Mouse (Mus musculus) kidney, postnatal 4 days (tissue): ENCODE data around the gene Nr1h2.

ENCODE experiments used
- DNase-seq, 2 experiments: peaks; one replicate each; pipeline ENCODE4 v3.0.0; 2021; ENCODE audit warnings: mixed read lengths in 2 of 2

Nr1h2 gene

DNA sequence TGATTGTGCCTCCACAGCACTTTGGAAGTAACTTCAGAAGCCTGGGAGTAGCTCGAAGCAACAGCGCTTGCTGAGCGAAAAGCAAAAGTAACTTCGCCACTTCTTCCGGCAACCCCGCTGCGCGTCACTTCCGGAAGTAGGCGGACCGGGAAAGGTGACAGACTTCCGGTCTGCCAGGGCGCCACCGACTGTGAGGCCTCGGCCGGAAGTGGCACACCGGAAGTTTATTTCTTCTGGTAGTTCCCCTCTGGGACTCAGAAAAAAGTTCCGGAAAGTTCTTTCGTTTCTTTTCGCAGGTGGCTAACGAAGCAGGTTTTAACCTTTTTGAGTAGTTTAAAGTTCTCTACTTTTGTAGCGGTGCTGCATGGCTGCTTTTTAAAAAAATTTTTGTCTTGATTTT, at the start of gene Nr1h2:
Nr1h2 (minus strand) TSS at position 126 of the 400 bp plus-strand sequence.
- peak; percentile 98 for DNase-seq

DNA sequence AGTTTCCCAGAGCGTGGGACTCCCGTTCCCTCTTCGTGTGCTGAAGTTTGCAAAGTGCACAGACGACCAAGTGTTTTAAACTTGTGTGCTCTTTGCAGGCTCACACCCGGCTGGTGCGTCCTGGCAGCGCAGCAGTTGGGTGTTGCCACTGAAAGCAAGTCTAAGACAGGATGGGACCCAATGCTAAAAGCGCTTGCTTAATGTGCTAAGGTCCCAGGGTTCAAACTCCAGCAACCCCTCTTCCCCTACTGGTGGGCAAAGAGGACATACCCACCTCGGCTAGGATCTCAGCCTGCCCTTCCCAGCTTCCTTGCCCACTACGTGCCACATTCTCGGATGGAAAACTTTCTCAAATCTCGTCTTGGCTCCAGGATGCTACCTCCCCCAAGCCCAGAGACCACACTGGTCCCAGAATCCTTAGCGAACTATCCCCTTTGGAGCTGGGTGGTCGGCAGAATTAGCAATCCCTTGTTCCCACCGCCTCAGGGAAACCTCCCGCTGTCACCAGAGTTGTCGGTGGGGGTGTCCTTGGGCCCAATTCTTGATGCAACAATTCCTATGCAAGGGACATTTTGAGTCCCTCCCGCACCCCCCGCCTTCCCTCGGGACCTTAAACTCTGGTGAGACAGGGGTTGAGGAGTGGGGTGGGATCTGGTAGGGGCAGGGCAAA, 49.6 kb upstream of the Nr1h2 start:
- no peak for DNase-seq

DNA sequence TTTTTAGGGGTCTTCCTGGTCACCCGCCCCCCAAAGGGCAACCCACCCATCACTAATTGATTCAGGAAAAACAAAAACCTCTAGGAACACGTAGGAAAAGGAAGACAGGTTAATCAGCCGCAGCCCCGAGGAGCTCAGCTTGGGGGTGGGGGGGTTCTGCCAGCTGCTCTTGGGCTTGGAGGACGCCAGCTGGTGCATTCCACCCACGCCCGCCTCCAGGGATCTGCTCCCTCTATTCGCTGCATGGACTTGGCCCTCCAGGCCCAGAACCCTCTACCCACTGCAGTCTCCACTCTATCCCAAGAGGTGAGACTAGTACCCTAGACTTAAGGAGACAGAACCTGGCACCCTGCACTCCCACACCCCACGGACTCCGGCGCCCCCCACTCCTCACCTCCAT, 48.7 kb upstream of the Nr1h2 start:
- DNase-seq = peak in 1 of 2 experiments; percentile 41

DNA sequence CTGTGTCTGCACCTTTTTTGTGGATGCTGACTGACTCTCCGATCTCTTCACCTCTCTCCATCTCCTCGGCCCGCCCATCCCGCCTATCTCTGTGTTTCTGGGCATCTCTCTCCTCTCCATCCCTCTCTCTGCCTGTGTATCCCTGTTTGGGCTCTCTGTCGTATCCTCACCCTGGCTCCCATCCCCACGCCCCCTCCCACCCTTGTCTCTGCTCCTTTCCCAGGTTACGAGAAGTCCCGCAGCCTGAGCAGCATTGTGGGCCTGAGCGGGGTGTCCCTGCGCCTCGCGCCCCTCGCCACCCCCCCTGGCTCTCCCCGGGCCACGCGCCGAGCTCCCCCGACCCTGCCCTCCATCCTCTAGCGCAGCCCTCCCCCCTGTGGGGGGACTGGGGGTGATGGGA, 47.9 kb upstream of the Nr1h2 start:
- DNase-seq = no peak

DNA sequence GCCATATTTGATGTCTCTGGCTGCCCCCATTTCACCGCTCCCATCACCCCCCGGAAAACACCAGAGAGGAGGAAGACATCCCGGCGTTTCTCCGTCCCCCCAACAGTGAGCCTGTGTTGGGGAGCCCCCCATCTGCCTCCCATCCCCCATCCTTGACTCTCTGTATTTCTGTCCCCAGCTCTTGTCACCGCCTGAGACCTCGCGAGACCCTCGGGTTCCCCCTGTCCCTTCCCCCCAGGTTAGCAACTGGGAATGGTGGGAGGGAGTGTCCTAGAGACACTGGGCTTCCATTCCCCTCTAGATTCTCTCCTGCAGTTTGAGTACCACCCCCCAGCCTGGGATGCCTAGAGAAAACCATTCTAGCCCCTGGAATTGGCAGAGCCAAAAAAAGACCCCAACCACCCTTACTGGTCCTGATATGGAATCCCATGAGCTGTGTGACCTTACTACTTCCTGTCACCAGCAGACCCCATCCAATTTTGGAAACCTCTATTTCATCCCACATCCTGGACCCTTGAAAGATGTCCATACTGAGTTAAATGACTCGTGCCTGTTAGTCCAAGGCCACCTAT, 47.0 kb upstream of the Nr1h2 start:
- no peak for DNase-seq

DNA sequence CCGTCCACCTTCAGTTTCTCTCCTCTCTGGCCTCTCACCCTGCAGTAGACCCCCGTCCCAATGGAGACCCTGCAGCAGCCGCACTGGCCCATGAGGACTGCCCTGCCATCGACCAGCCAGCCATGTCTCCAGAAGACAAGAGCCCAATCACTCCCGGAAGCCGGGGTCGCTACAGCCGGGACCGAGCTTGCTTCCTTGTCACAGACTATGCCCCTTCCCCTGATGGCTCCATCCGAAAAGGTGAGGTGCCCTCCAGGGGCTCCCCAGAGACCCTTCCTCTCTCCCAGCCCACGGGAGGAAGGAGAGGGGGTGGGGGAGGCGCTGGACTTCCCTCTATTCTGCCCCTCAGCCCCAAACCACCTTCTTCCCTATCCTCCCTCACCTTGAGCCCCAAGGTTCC, 44.6 kb upstream of the Nr1h2 start:
- DNase-seq = no peak

DNA sequence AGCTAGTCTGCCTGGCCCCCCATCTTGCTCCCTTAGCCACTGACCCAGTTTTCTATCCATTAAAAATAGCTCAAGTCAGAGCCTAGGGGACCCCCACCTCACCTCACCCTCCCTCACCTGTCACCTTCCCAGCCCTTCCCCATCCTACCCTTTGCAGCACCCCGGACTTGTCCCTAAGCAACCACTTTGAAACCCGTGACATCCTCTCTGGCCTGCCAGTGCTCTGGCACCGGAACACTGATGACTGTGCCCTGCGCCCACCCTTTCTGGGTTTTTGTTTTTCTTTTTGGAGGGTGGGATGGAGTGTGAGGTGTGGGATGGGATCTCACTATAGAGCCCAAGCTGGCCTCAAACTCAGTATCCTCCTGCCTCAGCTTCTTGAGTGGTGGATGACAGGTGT, 43.9 kb upstream of the Nr1h2 start:
- no peak for DNase-seq

DNA sequence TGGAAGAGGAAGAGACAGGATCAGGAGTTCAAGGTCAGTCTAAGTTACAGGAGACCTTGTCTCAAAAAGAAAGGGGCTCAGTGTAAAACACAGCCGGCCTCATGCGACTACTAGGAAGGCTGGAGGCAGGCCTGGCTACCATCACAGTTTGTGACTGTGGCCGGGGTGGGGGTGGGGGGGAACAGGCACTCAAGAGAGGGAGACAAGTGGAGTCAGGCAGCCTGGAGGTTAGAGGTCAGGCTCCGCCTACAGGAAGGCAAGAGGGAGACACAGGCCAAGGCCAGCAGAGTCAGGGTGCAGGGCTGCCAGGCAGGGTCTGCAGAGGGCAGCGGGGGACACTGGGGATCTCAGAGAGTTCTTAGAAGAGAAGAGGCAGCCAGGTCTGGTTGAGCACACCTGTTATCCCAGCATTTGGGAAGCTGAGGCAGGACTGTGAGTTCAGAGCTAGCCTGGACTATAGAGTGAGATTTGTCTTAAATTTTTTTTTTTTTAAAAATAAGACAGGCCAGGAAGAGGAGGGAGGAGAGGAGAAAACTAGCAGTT, 43.3 kb upstream of the Nr1h2 start:
- DNase-seq = no peak

DNA sequence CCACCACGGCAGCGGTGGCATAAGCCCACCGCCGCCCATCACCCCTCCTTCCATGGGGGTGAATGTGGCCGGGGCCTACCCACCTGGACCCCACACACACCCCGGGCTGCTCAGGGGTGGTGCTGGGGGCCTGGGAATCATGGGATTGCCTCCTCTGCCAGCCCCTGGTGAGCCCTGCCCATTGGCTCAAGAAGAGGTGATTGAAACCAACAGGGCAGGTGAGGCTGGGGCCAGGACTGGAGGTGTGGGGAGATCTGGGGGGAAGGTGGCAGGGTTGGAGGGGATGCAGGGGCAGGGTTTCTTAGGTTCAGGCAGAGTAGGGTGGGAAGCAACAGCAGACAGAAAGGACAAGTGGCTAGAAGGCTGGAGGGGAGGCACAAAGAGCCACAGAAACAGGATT, 42.3 kb upstream of the Nr1h2 start:
- no peak for DNase-seq

DNA sequence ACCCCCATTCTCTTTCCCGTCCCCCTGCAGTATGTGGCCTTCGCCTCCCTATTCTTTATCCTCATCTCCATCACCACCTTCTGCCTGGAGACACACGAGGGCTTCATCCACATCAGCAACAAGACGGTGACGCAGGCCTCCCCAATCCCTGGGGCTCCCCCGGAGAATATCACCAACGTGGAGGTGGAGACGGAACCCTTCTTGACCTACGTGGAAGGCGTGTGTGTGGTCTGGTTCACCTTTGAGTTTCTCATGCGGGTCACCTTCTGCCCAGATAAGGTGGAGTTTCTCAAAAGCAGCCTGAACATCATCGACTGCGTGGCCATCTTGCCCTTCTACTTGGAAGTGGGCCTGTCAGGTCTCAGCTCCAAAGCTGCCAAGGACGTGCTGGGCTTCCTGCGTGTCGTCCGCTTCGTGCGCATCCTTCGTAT, 41.4 kb upstream of the Nr1h2 start:
- DNase-seq = no peak

DNA sequence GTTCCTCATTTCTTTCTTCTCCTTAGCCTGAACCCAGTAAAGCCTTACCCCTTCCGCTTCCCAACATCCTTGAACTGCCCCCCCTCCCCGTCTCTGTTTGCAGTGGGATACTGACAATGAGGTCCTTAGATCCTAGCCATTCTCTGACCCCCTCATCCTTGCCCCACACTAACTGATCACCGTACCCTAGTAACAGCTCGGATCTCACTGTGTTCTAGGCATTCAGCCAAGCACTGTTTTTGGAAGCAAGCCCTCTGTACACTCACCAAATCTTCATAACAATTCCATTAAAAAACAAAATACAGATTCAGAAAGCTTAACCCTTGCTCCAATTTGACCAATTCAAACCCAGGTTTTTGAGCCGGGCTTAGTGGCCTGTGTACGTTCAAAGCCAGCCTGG, 40.5 kb upstream of the Nr1h2 start:
- DNase-seq = no peak

DNA sequence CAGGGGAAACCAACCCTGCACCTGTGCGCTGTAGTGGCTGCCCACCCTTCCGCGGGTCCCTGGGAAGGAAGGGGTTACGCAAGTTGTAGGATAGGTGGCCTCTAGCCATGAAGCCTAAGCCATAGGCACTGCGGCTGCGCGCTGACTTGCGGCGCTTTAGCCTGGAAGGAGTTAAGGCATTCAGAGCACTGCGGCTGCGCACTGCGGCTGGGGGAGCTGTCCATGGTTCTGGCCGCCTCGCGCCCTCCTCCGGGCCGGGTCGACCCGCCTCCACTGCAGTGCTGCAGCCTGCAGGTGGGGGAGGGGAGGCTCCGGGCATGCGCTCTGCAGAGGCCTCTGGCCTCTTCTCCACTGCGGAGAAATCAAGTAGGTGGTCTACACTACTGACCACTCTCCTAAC, 40.0 kb upstream of the Nr1h2 start:
- peak; percentile 94 for DNase-seq

DNA sequence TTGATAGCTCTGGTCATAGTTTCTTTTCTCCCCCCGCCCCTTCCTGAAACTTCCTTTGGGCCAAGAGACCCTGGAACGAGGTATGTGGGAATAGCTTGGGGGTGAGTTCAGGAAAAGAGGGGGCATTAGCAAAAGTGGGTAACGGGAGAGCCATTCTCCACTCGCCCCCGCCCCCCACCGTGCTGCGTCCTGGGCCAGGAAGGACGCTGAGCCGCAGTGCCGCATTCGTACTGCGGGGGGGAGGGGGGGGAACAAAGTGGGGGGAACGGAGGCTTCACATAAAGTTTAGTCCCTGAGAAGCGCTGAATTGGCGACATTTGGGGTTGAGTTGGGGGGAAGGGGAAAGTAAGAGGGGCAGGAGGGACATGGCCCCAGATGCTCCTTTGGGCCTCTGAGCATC, 39.3 kb upstream of the Nr1h2 start:
- no peak for DNase-seq

DNA sequence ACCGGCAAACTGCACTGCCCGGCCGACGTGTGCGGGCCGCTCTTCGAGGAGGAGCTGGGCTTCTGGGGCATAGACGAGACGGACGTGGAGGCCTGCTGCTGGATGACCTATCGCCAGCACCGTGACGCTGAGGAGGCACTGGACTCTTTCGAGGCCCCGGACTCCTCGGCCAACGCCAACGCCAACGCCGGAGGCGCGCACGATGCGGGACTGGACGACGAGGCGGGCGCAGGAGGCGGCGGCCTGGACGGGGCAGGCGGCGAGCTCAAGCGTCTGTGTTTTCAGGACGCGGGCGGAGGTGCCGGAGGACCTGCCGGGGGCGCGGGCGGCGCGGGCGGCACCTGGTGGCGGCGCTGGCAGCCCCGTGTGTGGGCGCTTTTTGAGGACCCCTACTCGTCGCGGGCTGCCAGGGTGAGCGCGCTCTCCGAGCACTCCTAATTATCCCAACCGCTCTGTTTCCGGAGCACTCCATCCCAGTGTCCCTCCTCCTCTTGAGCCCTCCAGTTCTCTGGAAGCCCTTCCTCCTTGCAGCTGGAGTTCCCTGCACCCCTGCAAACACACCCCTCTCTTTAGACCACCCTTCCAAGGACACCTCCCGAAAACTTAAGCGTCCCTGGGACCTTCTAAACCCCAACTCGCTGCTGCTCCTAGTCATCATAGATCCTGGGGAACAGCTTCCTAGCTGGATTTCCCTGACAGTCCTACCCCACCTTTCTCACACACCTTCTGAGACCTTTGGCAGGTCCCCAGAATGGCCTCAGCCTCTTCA, 37.8 kb upstream of the Nr1h2 start:
- DNase-seq = no peak

DNA sequence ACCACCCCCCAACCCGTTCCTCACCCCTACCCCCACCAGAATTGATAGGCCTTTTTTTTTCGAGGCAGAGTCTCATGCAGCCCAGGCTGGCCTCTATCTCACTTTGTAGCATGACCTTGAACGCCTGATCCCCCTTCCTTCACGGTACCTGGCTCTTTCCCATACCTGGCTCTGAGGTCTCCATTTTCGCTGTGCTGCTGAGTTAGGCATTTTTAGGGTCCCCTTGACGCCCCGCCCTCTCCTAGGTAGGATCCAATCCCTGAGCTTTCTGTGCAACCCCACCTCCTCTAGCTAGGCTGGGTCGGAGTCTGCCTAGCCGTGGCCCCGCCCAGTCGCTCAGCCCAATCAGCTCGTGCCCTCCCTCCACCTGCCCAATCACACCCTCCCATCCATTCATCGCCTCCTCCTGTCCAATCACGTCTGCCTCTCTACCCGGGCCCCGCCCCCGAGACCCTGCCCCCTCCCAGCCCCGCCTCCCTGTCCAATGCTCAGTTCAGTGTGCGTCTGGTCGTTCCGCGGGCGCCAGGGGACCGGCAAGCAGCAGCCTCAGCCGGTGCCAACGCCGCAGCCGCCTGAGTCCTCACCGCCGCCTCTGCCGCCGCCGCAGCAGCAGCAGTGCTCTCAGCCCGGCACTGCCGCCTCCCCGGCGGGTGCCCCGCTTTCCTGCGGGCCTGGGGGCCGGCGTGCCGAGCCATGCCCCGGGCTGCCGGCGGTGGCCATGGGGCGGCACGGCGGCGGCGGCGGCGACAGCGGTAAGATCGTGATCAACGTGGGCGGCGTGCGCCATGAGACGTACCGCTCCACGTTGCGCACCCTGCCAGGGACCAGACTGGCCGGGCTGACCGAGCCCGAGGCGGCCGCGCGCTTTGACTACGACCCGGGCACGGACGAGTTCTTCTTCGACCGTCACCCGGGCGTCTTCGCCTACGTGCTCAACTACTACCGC, 36.9 kb upstream of the Nr1h2 start, which contains the start of gene Kcnc3:
Kcnc3 (plus strand) TSS at position 263 of the 946 bp plus-strand sequence.
- DNase-seq = peak; percentile 88 to 95

DNA sequence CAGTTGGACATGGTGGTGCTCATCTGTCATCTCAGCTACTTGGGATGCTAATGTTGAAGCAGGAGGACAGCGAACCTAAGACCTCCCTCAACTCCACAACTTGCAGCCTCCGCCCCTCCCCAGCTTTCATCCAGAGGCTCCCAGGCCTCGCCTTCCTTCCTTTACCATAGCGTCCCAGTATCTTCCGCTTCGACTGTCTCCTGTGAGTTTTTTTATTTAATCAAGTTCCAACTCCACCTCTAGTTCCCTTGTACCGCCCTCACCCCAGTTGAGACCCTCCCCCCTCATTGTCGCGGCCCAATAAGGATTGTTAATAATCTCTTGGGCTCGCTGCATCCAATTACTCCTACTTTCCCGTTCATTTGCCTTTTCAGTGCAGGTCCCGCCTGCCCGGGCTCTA, 36.2 kb upstream of the Nr1h2 start:
- peak in 1 of 2 experiments; percentile 49 for DNase-seq

DNA sequence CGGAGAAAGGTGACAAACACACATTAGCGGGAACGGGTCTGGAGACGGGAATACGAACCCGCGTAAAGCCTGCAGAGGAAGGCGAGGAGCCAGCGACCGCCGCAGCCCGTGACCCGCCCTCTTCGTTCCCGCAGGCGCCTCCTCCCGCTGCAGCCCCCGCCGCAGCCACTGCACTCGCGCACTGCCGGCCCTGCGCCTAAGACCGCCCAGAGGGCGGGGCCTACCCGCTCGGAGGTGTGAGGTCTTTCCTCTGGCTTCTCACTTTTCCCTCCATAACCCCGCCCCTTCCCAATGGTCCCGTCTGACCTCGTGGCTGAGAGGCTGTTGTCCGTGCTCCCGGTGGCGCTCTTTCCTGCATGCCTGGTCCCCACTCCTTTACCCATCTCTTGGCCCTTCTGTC, 35.4 kb upstream of the Nr1h2 start:
- peak; percentile 82 to 89 for DNase-seq

DNA sequence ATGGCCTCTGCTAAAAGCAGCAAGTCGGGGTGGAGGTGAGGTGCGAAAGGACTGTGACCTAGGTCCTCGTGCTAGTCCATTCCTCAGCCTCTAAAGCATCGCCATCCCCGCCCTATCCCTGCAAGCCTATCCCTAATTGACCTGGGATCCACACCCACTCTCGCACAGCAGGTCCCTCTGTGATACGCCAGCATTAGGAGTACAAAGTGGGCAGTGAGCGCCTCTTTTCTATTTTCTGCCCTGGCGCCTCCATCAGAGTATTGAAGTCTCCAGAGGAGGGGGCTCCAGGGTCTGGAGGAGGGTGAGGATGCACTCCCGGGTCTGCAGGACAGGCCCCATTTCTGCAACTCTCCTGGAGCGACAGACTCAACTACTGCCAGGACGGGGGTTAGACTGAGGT, 34.6 kb upstream of the Nr1h2 start:
- no peak for DNase-seq

DNA sequence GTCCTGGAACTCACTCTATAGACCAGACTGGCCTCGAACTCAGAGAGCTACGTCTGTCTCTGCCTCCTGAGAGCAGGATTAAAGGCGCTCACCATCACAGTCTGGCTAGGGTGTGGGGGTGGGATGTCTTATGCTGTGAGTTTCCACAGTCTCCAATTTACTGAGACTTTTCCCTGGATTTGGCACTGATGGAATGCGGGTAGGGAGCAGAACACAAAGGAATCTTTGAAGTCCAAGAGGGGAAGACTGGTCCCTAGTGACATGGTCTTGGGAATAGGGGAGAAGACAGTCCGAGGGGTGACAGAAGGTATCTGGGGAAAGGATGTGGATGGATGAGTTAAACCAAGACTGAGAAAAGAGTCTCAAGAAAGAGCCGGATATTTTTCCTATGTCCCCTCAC, 33.9 kb upstream of the Nr1h2 start:
- DNase-seq = no peak

DNA sequence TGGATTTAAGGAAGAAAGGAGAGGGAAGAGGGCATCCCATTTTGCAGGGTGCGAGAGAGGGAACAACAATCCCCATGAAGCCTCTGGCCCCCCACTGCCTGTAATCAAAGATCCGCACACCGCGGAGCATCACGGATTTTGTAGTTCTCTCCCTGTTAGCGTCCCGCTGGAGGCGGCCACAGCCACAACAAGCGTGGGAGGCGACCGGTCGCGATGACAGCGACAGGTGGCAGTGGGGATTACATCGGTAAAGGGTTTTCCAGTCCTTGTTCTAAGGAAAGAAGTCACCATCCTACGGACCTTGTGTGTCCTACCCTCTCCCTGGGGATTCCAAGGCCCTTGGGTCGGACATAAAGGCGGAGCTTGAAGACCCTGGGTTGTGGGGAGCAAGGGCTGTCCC, 33.2 kb upstream of the Nr1h2 start:
- DNase-seq = peak; percentile 65 to 70

DNA sequence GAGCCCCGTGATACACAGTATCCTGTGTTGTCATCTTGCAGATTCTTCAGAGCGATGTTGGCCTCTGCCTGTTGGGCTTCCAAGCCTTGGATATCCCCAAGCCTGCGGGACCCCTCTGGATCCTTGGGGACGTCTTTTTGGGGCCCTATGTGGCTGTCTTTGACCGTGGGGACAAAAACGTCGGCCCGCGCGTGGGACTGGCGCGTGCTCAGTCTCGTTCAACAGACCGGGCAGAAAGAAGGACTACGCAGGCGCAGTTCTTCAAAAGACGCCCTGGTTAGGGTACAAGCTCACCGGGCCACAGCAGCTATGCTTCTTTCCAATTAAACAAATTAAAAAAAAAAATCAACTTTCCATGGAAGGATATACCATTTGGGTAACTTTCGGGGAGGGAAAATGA, 32.8 kb upstream of the Nr1h2 start:
- DNase-seq = peak in 1 of 2 experiments; percentile 21

DNA sequence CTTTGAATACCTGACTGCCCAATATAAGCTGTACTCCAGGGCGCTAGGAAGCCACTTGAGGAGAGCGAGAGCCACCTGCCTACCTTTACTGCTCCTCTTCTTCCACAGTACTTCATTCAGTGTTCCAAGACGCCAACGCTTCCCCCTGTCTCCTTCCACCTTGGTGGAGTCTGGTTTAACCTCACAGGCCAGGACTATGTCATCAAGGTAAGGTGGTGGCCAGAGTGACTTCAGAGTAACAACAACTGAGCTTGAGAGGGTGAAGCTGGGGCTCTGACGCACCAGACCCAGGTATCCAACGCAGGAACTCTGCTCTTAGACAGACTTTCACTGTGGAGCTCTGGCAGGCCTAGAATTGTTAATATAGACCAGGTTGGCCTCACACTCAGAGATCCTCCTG, 31.9 kb upstream of the Nr1h2 start:
- no peak for DNase-seq

DNA sequence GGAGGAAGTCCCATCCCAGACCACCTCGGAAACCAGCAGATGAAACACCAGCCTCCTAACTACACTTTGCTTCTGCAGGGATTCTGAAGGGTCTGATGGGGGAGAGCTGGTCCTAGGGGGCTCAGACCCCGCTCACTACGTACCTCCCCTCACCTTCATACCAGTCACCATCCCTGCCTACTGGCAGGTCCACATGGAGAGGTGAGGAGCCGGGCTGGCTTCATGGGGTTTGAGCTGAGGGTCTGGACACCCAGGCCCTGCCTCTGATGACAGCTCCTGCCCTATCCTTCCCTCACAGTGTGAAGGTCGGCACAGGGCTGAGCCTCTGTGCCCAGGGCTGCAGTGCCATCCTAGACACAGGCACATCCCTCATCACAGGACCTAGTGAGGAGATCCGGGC, 31.2 kb upstream of the Nr1h2 start:
- no peak for DNase-seq
